Comparison of ENCODE assay signal across 14 mouse cellular contexts in the genomic region with DNA sequence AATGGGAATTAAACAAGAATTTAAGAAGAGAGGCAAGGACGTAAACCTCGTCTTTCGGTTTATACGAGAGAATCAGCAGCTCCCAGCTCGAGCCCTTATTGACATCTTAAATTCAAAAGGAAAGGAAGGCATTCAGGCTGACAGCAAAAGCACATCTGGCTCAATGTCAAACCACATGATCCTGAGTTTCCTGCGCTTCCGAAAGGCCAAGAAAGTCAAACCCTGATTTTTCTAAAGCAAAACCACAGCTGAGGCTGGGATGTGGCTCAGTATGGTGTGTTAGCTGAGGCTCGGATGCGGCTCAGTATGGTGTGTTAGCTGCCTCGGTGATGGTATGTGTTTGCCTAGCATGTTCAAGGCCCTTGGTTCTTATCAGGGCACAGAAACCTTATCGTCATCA. TPM values are rescaled to one million over a fixed set of nuclear protein-coding genes. Genes with fewer than 3 reads are reported as not detected.
A peak's percentile ranks its signal among the peaks of the same experiment; 100 is the strongest.
DNase-seq lines count a peak whose midpoint lies in the region; ATAC-seq and TF ChIP-seq lines count a peak whose summit lies in the region.
"Had no signal": no experiment of that assay in that cellular context is flagged by ENCODE, and none has a peak within 500 bp of the region (broad histone marks: within the 10 kb centered on the region; RNA-seq: fewer than 3 reads in every experiment).

No protein-coding gene starts in this region.

- H3K4me2 ChIP-seq in hindbrain, embryonic 13.5 days: no peak overlapping the region
- no peak overlapping the region for H3K4me2 ChIP-seq in neural tube, embryonic 14.5 days (ENCODE audit: low read depth, low read length)
- H3K4me2 ChIP-seq in kidney, embryonic 16.5 days (replicated peaks; ENCODE audit: low read depth, low read length): no peak overlapping the region
- 0 out of 2 replicates have a peak overlapping the region, but pooled peaks have one; percentile 3 for H3K4me2 ChIP-seq in stomach, postnatal 0 days (replicated peaks; ENCODE audit: low read depth)
- H3K4me2 ChIP-seq: forebrain, embryonic 13.5 days; neural tube, embryonic 13.5 days had no signal

- no peak overlapping the region for H3K9ac ChIP-seq in hindbrain, embryonic 13.5 days
- no peak overlapping the region for H3K9ac ChIP-seq in neural tube, embryonic 14.5 days (replicated peaks; ENCODE audit: low read depth, low read length)
- no peak overlapping the region for H3K9ac ChIP-seq in kidney, embryonic 16.5 days (replicated peaks; ENCODE audit: low read length)
- H3K9ac ChIP-seq in stomach, postnatal 0 days (ENCODE audit: low read length): no peak overlapping the region
- H3K9ac ChIP-seq: forebrain, embryonic 13.5 days; heart, embryonic 15.5 days; neural tube, embryonic 13.5 days had no signal

- no peak for ATAC-seq in hindbrain, embryonic 13.5 days (ENCODE audit: low FRiP score)
- ATAC-seq in neural tube, embryonic 14.5 days (ENCODE audit: low read depth): no peak
- no peak for ATAC-seq in kidney, embryonic 16.5 days (ENCODE audit: low FRiP score, low TSS enrichment)
- ATAC-seq in stomach, postnatal 0 days (ENCODE audit: low FRiP score, low TSS enrichment): no peak
- ATAC-seq: forebrain, embryonic 13.5 days had no signal

- no peaks in the 10 kb centered on the region for H3K27me3 ChIP-seq in hindbrain, embryonic 13.5 days
- H3K27me3 ChIP-seq in hindbrain, embryonic 10.5 days (ENCODE audit: insufficient read depth, poor library complexity, severe bottlenecking): no peaks in the 10 kb centered on the region
- no peaks in the 10 kb centered on the region for H3K27me3 ChIP-seq in neural tube, embryonic 14.5 days (ENCODE audit: control insufficient read depth, insufficient read depth, low read length)
- H3K27me3 ChIP-seq in kidney, embryonic 16.5 days (ENCODE audit: insufficient read depth, low read length): no peaks in the 10 kb centered on the region
- H3K27me3 ChIP-seq in stomach, postnatal 0 days (ENCODE audit: control insufficient read depth, insufficient read depth, low read length): no peaks in the 10 kb centered on the region
- H3K27me3 ChIP-seq: forebrain, embryonic 13.5 days; heart, embryonic 15.5 days; neural tube, embryonic 13.5 days had no signal

- H3K4me3 ChIP-seq in hindbrain, embryonic 13.5 days: no peak overlapping the region
- no peak overlapping the region for H3K4me3 ChIP-seq in hindbrain, embryonic 10.5 days
- H3K4me3 ChIP-seq in neural tube, embryonic 14.5 days (ENCODE audit: low read depth, low read length): no peak overlapping the region
- no peak overlapping the region for H3K4me3 ChIP-seq in kidney, embryonic 16.5 days (ENCODE audit: low read length)
- no peak overlapping the region for H3K4me3 ChIP-seq in stomach, postnatal 0 days (ENCODE audit: low read depth, low read length)
- H3K4me3 ChIP-seq: forebrain, embryonic 13.5 days; midbrain, embryonic 10.5 days; neural tube, embryonic 13.5 days had no signal

- H3K9me3 ChIP-seq in hindbrain, embryonic 13.5 days: no peaks in the 10 kb centered on the region
- no peaks in the 10 kb centered on the region for H3K9me3 ChIP-seq in hindbrain, embryonic 10.5 days
- no peaks in the 10 kb centered on the region for H3K9me3 ChIP-seq in neural tube, embryonic 14.5 days (ENCODE audit: control insufficient read depth, low read length)
- no peaks in the 10 kb centered on the region for H3K9me3 ChIP-seq in kidney, embryonic 16.5 days (ENCODE audit: low read length)
- no peaks in the 10 kb centered on the region for H3K9me3 ChIP-seq in stomach, postnatal 0 days (ENCODE audit: control insufficient read depth, low read length)
- H3K9me3 ChIP-seq: forebrain, embryonic 13.5 days; heart, embryonic 15.5 days; midbrain, embryonic 10.5 days; neural tube, embryonic 13.5 days had no signal

- TF ChIP-seq EP300 in stomach, postnatal 0 days (optimal IDR thresholded peaks at IDR 0.05): no peak

- DNase-seq in hindbrain, embryonic 10.5 days (ENCODE audit: low spot score): no peak
- no peak for DNase-seq in neural tube, embryonic 10.5 days (ENCODE audit: extremely low spot score, low spot score)
- DNase-seq in stomach, postnatal 0 days (ENCODE audit: low spot score): no peak
- DNase-seq in cerebellum, postnatal 36 days: no peak
- DNase-seq in urinary bladder, adult 2 months (ENCODE audit: low spot score): no peak
- DNase-seq: right cerebral cortex, postnatal 25 days; thymus, adult 2 months had no signal

- 73% methylated on average over 11 of the region's 11 CpGs for WGBS in hindbrain, embryonic 13.5 days
- 83% methylated on average over 11 of the region's 11 CpGs for WGBS in hindbrain, embryonic 10.5 days
- WGBS in neural tube, embryonic 14.5 days: 78% methylated on average over 11 of the region's 11 CpGs
- 71% methylated on average over 11 of the region's 11 CpGs for WGBS in kidney, embryonic 16.5 days
- WGBS in stomach, postnatal 0 days: 50% methylated on average over 11 of the region's 11 CpGs

- peaks cover 19% of the 10 kb centered on the region for H3K4me1 ChIP-seq in hindbrain, embryonic 13.5 days (replicated peaks)
- H3K4me1 ChIP-seq in hindbrain, embryonic 10.5 days (replicated peaks): peaks cover 21% of the 10 kb centered on the region
- no peaks in the 10 kb centered on the region for H3K4me1 ChIP-seq in neural tube, embryonic 14.5 days (ENCODE audit: control insufficient read depth, insufficient read depth, low read length)
- H3K4me1 ChIP-seq in kidney, embryonic 16.5 days (ENCODE audit: insufficient read depth, low read length): peaks cover 9% of the 10 kb centered on the region
- H3K4me1 ChIP-seq in stomach, postnatal 0 days (replicated peaks; ENCODE audit: control insufficient read depth, insufficient read depth): no peaks in the 10 kb centered on the region

- no peak for TF ChIP-seq CTCF in stomach, postnatal 0 days (IDR thresholded peaks at IDR 0.05; ENCODE audit: low read depth)

- 0 out of 2 replicates have a peak overlapping the region, but pooled peaks have one; percentile 8 for H3K27ac ChIP-seq in hindbrain, embryonic 13.5 days
- no peak overlapping the region for H3K27ac ChIP-seq in hindbrain, embryonic 10.5 days
- 0 out of 2 replicates have a peak overlapping the region, but pooled peaks have one; percentile 28 for H3K27ac ChIP-seq in neural tube, embryonic 14.5 days (ENCODE audit: low read depth, low read length)
- H3K27ac ChIP-seq in kidney, embryonic 16.5 days (ENCODE audit: low read length): 0 out of 2 replicates have a peak overlapping the region, but pooled peaks have one; percentile 14
- peak overlapping the region; percentile 40; the same call in 1 of the 2 replicates for H3K27ac ChIP-seq in stomach, postnatal 0 days (replicated peaks)
- H3K27ac ChIP-seq: midbrain, embryonic 10.5 days; neural tube, embryonic 13.5 days had no signal

- no peaks in the 10 kb centered on the region for H3K36me3 ChIP-seq in hindbrain, embryonic 13.5 days
- H3K36me3 ChIP-seq in hindbrain, embryonic 10.5 days: no peaks in the 10 kb centered on the region
- no peaks in the 10 kb centered on the region for H3K36me3 ChIP-seq in neural tube, embryonic 14.5 days (ENCODE audit: control insufficient read depth, insufficient read depth, low read length)
- no peaks in the 10 kb centered on the region for H3K36me3 ChIP-seq in kidney, embryonic 16.5 days (ENCODE audit: insufficient read depth, low read length)
- no peaks in the 10 kb centered on the region for H3K36me3 ChIP-seq in stomach, postnatal 0 days (ENCODE audit: control insufficient read depth, insufficient read depth, low read length)
- H3K36me3 ChIP-seq: heart, embryonic 15.5 days; midbrain, embryonic 10.5 days; neural tube, embryonic 13.5 days had no signal

RNA-seq across cellular contexts. Expression of a gene that starts 26.9 kb away (rescaled TPM):
- 10.3 and 11.7 TPM in 2 replicates for polyA plus RNA-seq in hindbrain, embryonic 13.5 days (2015; fragmentation: Nextera tagmentation; extraction: Ambion mirVana)
- 10.9 and 13.3 TPM in 2 replicates for polyA plus RNA-seq in hindbrain, embryonic 10.5 days (2016; fragmentation: Nextera tagmentation; extraction: Ambion mirVana)
- 12.8 and 13.6 TPM in 2 replicates for polyA plus RNA-seq in neural tube, embryonic 14.5 days (2014; fragmentation: Nextera tagmentation; extraction: Ambion mirVana)
- 9.2 and 10.4 TPM in 2 replicates for polyA plus RNA-seq in kidney, embryonic 16.5 days (2015; fragmentation: Nextera tagmentation; extraction: Ambion mirVana)
- polyA plus RNA-seq in stomach, postnatal 0 days (2015; fragmentation: Nextera tagmentation; extraction: Ambion mirVana): 9.8 and 12.5 TPM in 2 replicates
- polyA plus RNA-seq in urinary bladder, adult 2 months (2012; rRNA removed): 10.7 and 11.4 TPM in 2 replicates
